Mouse (Mus musculus) monocyte, adult 5-6 weeks (primary cell): Measurements from ENCODE around the gene Mtor. TPM values are rescaled to one million over a fixed set of nuclear protein-coding genes. Genes with fewer than 3 reads are reported as not detected.
A peak's percentile ranks its signal among the peaks of the same experiment; 100 is the strongest.

Experiments used
- ATAC-seq: fragments of 153-309, 156-312 bp; replicated peaks from 2 replicates; pipeline ENCODE4 v1.8.0; 2017; ENCODE audit warnings: mild to moderate bottlenecking; ENCODE audit not compliant: low TSS enrichment, insufficient number of reproducible peaks, severe bottlenecking, poor library complexity, low FRiP score
- total RNA-seq: library from RNA; stranded (forward); fragments of 200-1000, 200-491, 200-594 nt; gene quantifications from 3 replicates; pipeline ENCODE4 v1.2.3, GENCODE M21; 2017

The Mtor gene
- 14.9 to 23.1 TPM (median 19.1 TPM) in 3 replicates for total RNA-seq

GRCm38 (mm10) chr4:148448179-148448852 is at the start of gene Mtor:
TSS of gene Mtor (plus strand) at chr4:148448611.
- peak; percentile 96 for ATAC-seq

DNA sequence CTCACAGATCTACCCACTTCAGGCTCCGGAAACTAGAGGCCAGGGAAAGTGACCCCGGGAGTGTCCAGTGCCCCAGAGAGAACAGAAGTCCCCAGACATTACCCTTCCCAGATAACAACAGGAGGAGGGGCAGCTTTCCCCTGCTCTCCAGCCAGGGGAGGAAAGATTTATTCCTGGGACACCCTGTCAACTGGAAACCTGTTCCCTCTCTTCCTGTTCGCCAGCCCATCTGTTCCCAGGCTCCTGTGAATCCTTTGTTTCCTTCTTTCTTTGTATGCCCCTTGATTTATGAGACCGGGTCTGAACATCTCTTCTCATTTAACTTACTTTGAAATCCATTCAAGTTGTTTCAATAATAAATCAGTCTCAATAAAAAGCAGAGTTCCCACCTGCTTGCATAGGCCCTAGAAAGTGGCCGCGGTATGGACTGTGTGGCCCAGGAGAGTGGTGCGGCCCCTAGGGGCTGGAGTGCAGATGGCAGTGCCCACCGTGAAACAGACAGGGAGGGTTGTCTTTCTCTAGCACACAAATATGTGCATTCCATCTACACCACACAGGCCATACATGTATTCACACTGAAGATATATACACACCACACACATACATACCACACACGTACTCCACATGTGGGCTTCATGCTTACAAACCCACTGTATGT is 48.8 kb upstream of the Mtor start:
- ATAC-seq, result no peak

GRCm38 (mm10) chr4:148403402-148403801 is 45.0 kb upstream of the Mtor start:
- no peak for ATAC-seq

DNA sequence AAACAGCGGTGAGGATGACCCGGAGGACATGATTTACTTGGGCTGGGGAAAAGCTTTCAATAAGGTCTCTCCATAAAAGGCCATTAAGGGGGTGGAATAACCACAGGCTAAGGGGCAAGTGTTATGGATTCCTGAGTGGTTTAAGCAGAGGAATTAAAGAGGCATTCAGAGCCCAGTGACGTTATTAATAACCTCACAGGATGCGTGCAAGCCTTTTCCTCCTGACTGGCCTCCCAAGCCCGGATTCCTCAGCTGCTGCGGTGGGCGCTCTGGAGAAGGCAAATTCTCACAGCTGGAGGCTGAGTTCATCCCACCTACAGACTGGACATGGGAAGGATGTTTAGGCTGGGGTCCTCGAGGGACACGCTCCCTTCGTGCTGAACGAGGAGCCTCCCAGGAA is 43.7 kb upstream of the Mtor start:
- ATAC-seq, result no peak

DNA sequence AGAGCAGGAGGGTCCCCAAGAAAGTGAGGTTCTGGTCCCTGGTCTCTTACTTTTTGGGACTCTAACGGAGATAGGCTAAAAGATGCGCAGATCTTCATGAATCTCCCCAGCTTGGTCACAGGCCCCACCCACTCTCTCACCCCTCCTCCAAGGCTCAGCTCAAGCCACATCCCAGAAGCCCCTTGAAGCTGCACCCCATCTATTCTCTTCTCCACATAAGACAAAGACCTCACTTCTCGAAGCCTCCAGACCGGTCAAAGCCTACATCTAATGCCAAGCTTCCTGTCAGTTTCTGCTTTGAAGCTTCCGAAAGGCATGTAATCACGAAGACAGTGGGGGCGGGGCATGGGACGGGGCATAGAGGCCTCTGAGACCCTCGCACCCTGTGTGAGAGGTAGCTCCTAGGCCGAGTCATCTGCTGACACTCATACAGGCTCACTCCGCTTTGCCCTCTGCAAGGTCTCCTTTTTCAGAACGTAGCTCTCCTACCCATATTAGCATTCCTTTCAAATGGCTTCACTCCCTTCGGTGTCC is 43.1 kb upstream of the Mtor start:
- no peak for ATAC-seq

- no peak for ATAC-seq
Measured at GRCm38 (mm10) chr4:148408256-148408975, 40.0 kb upstream of the Mtor start.

- ATAC-seq, result no peak
Measured at GRCm38 (mm10) chr4:148415575-148415974, 32.8 kb upstream of the Mtor start.

DNA sequence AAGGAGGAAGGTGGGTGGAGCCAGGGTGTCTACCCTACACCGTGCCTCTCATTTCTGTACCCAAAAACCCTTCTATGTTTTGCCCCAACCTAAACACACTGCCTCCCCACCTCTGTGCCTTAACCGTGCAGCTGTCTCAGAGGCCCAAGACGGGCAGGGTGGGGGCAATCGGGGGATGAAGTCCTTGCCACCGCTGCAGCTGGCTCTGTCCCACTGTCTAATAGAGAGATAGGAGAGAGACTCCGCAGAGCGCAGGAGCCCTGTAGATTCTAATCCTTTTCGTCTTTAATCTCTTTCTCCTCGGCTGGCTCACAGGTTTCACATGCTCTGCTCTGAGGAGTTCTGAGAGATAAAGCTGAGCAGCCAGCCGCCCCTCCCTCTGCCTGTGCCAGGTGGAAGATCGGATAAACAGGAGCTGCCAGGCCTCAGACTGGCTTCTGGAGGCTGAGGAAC is 31.3 kb upstream of the Mtor start:
- no peak for ATAC-seq

DNA sequence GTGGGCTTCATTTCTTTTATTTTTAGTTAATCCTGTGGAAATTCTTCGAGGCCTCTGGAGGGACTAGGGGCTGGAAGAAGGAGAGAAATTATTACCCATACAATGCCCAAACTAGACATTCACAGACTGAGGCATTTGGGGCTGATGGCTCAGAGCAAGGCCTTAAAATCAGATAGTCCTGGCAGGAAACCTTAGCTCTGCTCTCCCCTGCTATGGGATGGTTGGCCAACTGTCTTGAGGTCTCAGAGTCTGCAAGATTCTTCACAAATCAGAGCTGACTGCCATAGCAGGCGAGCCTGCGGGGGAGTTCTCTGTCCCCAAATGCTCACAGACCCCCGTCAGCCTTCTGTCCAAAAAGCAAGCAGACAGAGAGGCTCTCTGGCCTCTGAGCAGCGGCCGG is 30.9 kb upstream of the Mtor start:
- ATAC-seq, result no peak

DNA sequence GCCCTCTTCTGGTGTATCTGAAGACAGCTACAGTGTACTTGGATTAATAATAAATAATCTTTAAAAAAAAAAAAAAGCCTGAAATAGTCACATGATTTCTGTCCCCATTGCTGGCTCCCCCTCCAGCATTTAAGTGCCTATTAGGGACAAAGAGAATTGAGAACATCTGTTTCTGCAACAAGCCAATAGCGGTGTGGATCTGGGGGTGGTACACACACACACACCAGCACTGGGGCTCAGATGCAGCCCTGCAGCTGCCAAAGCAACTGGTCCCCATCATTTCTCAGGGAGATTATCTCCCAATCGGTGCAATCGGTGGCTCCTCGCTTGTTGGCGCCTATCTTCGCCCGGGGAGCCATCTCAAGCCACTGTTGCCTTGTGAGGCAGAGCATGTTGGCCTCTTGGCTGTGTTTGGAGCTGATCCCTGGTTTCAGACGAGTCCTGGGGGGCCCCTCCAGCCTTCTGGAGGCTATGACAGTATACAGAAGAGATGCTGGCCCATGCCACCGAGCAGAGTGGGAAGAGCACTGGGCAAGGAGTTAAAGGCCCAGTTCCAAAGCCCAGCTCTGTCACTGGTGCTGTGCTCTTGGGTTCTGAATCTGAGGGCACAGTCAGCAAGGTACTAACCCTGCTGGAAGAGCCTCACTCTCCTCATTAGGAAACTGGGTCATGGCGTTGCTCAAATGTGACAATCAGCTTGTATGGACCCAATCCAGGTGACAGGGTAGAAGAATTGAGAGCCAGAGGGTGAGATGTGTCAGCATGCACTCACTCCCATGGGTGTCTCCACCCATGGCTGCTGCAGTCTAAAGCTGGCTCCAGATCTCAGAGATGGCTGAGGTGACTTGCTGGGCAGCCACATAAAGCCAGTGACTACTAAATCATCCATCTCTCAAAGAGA is 21.2 kb upstream of the Mtor start:
- no peak for ATAC-seq

DNA sequence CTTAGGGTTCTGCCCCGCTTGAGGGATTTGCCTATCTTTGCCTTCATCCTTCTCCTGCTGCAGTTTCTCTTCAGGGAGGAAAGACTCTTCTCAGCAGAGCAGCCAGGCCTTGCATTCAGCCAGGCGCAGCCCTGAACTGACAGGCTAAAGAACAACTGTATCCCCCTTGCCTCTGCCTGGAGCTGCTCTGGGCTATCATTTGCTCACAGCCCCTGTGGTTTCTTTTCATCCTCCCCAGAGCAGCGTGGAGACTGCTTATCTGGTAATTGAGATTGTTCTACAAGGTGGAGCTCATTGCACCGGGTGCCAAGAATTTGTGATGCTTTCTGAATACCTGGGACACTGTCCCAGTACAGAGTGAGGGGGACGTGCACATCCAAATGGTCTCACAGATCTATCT is 19.9 kb upstream of the Mtor start:
- ATAC-seq, result no peak

DNA sequence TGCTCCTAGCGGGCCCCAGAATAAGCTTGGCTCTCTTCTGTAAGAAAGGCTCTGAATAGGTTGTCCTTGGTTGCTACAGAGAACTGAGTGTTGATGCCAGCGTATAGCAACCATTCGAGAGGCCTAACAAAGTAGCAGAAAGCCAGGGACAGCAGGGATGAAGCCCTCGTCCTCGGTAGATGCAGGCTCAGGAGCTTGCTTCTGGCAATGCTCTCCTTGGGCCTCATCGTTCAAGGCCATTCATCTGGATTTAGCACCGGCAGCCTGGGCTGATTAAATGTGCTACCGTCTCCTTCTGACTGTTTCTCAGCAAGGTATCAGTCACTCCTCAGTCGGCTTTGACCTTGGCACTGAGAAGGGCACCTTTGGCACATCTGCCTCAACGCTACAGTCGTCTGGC is 19.3 kb upstream of the Mtor start:
- no peak for ATAC-seq

- ATAC-seq, result no peak
Measured at GRCm38 (mm10) chr4:148429686-148430085, 18.7 kb upstream of the Mtor start.

GRCm38 (mm10) chr4:148430880-148431519 is 17.4 kb upstream of the Mtor start:
- ATAC-seq, result no peak

DNA sequence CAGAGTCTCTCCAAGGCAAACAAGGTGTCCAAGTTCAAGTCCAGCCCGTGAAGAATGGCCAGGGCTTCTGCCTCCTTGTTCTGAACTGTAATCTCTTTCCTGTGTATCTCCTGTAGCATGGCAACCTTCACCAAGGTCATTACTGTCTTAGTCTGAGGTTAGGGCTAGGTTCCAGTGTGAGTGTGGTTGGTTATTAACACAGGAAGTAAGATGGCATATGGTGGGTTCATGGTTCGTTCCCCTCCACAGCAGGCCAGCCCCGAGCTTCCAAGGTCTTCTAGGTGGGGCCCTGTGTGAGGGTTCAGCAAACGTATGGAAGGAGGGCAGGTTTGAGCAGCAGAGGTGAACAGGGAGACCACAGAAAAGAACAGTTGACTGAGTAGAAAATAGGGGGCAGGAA is 15.9 kb upstream of the Mtor start:
- no peak for ATAC-seq

- no peak for ATAC-seq
Measured at GRCm38 (mm10) chr4:148433336-148433735, 15.1 kb upstream of the Mtor start.

GRCm38 (mm10) chr4:148433813-148434212 is 14.6 kb upstream of the Mtor start:
- ATAC-seq, result no peak

DNA sequence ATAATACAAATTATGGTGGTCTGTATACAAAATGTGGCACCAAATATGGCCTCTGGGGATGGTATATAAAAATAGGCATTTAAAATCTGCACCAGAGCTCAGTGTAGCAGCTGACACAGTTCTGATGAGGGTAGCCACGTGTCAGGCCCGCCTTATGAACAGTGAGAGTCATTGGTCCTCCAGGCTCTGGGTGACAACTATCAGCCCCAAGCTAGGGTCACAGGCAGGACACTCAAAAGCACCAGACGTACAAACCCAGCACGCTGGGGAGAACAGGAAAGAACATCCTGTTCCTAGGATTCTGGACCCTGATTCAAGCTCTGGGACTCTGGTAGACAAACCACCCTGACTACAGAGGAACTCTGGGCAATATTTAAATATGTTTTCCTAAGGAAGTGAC is 13.9 kb upstream of the Mtor start:
- ATAC-seq, result no peak
